Mouse (Mus musculus) stomach, postnatal 0 days (tissue): ENCODE results near the gene Zfp672.

Experiments
- CTCF ChIP-seq: IDR thresholded peaks from 2 replicates; pipeline ENCODE4 v1.5.1; 2016; ENCODE audit warnings: antibody characterized with exemption, low read depth, mild to moderate bottlenecking, moderate library complexity
- EP300 ChIP-seq: optimal IDR thresholded peaks from 2 replicates; pipeline ENCODE3; 2016; ENCODE audit warnings: antibody characterized with exemption

DNA sequence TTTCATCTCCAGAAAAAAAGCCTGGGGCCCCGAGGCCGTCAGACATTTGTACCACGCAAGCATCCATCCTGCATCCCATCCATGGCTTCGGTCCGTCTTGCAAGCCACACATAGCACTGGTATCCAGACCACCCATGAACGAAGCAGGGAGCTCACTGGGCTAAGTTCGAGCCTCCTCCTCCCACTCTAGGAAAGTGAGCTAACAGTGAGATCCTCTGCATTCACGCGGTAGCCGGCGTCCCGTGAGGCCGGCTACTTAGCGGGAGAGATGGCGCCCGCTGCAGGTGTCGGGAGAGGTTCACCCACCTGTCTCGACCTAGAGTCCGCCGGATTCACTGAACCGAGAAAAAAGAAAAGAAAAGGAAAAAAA lies 248 bp downstream of the Zfp672 start:
- 0 out of 2 replicates have a peak, but pooled peaks have one; percentile 30 for TF ChIP-seq CTCF
- no peak for TF ChIP-seq EP300
